Mouse (Mus musculus) gastrocnemius, adult 18-20 months (tissue): ENCODE measurements at regions not wholly inside any gene's neighbourhood (a gene's known extent, or its start where the extent isn't known, plus 50 kb on each side); places are given as distances from the start of the nearest gene placed in this dataset.

ENCODE experiments used
- DNase-seq: peaks from one replicate; pipeline ENCODE4 v3.0.0; 2021; ENCODE audit warnings: low spot score

DNA sequence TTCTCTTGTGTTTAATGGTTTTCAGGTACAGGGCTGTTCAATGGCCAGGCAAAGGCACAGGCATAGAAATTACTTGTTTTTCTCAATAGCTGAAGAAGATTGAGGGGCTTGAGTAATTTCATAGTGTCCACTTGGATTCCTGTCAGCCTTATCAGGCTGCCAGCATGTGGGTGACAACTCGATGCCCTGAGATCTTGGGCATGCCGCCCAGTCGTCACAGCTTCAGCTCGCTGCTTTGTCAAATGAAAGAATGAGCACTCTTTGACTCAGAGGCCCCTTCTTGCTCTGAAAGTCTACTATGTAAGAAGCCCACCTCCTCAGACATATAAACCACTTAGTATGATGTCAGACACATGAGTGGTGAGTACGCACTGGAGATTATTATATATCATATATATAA lies 272.6 kb downstream of the Rwdd3 start:
- DNase-seq: no peak

DNA sequence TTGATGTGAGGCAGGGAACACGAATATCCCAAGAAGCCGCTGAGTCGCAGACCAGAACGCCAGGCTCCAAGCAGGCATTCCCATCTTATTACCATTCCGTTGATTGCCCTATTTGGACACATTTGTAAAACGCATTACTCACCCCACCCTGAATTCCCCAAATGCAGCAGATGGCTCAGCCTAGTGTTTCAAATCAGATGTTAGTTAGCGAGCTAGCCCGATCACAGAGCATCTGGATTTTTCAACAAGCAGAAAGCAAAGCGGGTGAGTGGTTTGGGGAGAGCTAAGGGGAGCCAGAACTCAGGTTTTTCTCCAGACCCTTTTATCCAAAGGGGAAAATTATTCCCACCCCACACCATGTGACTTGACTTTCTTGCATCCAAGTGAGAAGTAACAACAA lies 273.2 kb downstream of the Rwdd3 start:
- DNase-seq: peak; percentile 20

DNA sequence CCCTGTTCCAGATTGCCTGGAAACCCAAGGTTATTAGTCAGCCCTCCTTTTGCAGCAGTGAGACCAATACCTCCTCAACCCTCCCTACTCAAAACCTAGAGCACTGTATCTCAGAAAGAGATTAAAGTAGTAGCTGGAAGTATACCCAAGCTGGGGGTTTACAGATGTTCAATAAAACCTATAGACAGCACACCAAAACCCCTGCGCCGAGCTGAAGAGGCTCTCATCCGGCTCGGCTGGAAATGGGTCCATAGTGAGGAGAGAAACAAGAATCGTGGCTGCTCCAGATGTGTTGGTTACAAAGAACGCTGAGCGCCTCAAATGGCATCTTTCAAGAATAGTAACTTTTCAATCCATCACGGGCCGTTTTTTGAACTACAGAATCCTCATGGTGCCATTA lies 273.7 kb downstream of the Rwdd3 start:
- no peak for DNase-seq

DNA sequence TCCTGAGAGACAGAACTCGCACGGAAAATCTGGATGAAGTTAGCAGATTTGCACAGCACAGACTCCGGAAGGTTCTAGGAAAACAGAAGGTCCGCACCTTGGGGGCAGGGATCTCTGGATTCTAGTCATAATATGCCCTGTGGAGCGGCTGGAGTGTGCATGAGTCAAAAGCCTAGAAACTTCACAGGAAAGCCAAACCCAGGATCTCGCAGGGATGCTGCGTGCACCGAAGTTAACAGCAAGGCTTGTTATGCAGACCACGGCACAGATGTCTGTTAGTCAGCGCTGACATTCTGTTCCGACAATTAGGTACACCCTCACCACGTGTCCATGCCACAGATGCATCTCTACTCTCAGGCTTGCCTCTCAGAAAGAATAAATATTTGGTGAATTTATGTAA lies 274.3 kb downstream of the Rwdd3 start:
- no peak for DNase-seq

DNA sequence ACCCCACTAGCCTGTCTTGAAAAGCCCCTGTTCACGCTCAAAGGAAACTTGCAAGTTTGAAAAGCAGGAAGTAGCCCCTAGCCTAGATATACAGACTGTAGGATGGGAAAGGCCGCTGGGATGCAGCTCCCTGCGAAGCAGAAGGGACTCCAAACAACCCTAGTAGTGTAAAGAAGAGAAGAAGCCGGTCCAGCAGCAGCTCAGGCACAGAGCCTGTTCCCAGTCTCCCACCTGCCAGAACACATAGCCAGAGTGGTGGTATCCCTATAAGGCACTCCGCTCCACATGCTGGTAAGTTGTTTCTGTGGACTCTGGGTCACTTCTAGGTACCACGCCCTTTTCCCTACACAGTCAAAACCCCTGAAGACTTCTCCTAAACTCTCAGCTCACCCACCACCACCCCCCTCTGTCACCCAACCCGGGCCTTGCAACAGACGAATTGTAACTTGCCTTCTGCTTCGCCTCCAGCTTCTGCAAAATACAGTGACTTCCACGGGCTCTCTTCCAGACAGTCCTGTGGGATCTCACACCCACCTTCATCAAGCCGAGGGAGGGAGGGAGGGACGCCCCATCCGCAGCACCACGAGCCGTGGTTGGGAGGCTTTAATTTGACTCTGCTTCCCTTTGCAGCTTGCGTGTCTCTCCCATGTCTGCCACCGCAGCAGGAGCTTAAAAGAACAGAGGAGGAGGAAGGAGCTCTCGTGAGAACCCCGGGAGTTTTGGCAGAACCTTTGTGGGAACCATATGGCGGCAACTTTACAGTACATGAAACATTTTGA lies 285.2 kb downstream of the Rwdd3 start:
- DNase-seq: no peak

DNA sequence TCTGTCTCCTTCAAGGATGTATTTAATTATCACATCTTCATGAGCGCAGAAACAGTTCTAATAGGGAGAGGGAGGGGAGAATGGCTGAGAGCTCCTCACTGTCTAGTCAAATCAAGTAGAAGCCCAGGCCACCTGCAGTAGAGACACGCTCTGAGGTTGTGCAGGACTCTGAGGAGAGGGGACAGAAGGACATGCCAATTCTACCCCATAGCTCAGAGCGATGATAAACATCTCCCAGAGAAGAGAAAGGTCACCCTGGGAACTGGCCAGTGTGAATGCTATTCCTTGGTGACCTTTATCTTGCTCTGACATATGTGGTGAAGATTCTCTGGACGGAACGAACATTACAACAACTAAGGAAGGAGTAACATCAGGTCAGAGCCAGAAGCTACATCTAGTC lies 286.1 kb downstream of the Rwdd3 start:
- DNase-seq: no peak

DNA sequence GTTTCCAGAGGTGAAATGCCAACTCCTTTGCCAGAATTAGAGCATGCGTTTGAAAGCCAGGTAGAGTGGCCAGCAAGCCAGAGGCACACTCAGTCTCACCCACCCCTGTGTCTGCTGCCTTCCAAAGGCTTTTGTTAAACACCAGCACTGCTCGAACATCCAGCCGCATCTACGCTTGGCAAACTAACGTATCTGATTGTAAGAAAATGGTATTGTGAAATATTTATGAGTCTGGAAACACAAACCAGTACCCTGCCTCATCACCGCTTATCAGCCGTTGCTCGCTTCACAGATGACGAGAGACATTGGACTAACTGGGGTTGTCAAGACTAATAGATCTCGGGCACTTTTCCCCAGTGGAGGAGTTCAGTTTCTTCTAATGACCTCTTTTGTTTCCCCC lies 287.3 kb downstream of the Rwdd3 start:
- DNase-seq: no peak

DNA sequence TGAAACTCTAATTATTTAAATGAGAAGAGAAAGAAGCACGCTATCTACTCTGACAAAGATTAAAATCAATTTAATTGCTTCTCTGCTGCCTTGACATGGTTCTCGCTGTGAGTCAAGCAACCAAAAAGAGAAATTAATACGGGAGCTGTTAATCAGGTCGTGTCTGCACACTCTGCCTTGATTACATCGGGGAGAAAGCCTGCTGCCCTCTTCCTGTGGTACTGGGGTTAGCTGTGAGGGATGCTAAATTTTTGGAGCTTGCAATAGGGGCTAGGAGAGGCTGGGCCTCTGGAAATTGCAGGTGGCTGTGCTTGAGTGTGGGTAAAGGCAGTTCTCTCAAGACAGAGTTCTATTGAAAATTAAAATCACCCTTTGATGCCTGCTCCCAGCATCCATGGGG lies 287.8 kb downstream of the Rwdd3 start:
- no peak for DNase-seq

DNA sequence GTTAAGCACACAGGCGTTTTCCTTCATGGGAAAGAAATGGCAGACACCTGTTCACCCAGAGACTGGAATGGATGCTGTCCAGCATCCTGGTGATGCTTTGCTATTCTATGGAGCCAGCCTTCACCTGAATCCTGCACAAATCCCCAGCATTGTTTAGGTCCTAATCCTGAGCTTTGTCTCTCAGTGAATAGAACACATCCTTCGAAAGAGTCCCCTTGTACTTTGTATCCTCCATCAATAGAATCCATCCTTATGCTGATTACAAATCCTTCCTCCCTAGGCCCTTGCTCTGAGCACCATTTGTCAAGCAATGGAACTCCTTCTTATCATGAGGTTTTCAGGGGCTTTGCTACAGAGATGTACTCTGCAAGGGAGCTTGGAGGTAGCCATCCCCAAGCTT lies 292.1 kb downstream of the Rwdd3 start:
- DNase-seq: no peak

DNA sequence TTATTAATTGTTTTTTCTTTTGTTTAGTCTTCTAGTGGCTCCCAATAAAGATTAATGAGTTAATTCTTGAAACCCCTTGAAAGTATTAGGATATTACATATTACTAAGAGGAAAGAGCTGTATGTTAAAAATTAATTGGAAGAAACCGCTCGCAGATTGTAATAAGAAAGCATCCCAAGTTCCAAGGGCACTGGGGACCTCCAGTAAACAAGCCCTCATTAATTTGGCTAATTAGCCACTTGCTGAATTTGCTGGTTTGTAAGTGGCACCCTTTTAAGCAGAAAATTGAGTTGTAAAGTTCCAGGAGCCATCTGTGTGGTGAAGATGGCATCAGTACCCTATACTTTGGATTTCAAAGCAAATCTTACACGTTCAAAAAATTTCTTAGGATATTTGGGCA lies 295.8 kb downstream of the Rwdd3 start:
- DNase-seq: no peak

DNA sequence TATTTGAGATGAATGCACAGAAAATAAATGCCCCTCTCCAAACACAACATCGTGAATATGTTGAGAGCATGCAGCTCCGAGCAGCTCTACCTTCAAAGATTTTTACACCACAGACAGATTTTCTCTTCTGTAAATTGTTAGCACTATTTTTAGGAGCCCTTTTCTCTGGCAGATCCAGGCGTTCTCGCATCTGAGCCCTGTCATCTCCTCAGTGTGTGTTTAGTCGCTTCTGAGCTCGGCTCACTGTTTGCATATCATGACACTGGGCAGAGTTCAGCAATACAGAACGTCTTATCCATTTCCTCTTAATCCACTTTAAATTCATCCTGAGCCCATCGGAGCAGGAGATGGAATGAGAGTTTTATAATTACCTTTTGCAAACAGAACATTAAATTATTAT lies 306.5 kb downstream of the Rwdd3 start:
- no peak for DNase-seq

DNA sequence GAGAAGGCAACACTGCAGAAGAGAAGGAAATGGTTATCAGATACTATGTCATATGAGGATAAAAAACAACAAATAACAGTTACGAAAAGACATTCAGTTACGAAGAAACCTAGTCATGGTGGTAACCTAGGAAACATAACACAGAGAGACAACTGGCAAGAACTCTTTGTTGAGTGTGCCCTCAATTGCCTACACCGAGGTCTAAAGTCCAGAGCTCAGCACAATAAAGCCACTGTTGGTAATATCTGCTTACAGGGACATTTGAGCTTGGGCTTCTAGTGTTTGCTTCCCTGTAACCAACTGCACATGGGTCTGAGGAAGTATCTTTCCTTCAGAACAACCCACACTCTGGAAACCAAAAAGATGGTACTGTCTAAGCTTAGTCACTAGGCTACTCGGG lies 309.9 kb downstream of the Rwdd3 start:
- DNase-seq: no peak

DNA sequence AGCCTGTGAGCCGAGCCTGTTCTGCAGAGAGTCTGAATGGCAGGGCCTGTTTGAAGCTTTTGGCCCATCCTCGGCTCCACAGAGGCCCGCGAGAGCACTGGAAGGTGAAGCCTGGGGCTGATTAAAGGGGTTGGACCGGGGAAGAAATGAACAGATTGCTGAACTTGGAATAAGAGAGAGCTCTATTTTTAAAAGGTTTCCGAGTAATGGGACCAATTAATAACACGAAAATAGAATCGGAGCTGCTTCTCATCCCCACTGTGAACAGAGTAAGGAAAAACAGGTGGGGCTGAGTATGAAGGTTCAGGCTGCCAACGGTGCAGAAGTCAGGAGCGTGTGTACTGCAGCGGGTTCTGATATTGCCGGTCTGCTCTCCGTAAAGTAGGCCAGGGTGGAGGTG lies 313.2 kb downstream of the Rwdd3 start:
- DNase-seq: no peak

DNA sequence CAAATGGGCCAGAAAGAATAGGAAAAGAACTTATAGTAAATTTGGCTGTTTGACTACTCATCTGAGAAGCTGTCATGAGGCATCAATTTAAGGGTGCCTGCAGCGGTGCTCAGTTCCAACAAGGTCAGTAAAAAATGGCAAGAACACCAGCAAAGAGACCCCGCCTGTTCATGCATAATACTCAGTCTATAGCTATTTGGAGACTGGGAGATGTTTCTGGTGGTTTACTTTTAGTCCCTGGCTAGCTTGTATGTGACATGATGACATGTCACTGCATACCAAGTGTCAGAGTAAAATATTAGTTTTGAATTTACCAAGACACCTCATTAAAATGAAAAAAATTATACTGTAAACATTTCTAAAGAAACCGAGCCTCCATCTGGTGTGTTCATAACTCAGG lies 317.2 kb downstream of the Rwdd3 start:
- DNase-seq: no peak

DNA sequence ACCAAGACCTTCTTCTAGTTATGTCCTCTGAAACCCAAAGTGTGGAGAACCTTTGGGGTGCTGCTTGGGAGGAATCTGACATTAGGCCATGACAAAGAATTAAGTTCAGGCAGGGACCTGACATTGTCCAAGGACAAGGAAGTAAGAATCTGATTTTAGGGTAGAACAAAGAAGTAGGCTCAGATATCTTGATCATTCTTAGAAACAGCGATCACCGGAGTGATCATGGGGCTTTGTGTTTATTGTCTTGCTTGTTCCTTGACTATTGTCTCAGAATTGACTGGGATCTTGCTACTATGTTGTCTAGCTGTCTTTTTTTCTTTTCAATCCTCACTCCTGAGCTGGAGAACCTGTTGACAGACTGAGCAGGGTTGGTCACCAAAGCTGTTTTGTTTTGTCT lies 327.9 kb downstream of the Rwdd3 start:
- no peak for DNase-seq

DNA sequence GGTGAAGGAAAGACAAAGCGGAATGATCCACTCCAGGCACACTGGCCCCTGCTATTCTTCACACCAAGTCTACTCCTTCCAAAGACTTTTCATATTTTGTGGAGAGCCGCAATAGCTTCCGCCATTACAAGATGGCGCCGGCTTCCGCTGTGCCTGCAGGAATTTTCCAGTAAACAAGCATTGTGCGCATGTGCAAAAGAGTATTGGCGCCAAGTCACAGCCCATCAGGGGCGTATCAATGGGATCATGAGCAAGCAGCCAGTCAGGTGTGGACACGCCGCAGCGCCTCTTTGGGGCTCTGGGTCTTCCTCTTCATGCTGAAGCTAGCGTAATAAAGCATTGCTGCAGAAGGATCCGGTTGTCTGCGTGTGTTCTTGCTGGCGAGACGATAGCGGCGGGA lies 348.0 kb downstream of the Rwdd3 start:
- no peak for DNase-seq

DNA sequence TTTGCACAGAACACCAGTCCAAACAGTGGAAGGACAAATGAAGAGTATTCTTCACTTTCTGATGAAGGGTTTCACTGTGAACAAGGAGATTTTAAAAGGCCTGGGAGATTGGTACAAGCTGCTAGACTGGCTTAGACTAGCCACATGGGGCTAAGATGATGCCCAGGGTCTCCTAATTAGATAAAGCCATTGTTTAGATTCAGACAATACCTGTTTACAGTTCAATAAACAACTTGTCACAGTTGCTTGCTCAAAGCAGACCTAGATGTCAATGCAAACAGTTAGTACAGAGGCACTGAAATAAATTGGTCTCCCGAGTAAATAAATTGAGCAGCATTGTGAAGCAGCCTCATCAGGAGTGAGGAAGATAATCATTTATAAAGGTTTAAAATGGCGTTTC lies 359.6 kb downstream of the Rwdd3 start:
- DNase-seq: no peak

DNA sequence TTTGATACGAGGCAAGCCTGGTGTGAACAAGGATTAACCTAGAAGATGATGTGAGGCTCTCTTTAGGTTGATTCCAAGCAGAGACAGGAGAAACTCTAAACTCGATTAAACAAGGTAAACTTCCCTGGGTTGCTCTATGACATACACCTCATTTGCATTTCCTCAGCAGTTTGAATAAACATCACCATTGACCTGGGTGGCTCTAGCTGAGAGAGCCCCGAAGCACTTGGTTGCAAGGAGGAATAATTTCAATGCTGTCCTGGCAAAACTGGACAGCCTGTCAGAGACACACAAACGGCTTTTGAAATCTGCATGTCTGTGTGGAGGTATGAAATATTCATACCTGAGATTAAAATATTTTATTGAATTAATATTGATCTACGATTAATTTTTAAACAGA lies 361.0 kb downstream of the Rwdd3 start:
- DNase-seq: no peak

DNA sequence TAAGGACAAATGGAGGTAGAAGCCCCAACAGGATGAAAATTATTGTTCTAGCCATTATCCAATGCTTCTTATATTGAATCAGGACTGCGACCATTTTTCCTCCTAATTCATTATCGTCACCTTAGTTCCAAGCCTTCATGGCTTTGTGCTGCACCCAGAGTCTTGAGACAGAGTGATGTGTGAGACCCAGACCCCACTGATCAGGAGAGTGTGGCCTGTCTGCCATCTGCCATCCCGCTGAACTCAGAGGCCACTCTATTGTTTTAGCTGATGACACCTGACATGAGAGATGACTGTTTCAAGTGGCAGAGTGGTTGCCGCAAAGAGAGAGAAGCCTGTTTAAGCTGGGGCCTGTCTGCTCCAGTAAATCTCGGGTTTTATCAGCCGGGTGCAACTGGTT lies 361.4 kb downstream of the Rwdd3 start:
- DNase-seq: no peak

DNA sequence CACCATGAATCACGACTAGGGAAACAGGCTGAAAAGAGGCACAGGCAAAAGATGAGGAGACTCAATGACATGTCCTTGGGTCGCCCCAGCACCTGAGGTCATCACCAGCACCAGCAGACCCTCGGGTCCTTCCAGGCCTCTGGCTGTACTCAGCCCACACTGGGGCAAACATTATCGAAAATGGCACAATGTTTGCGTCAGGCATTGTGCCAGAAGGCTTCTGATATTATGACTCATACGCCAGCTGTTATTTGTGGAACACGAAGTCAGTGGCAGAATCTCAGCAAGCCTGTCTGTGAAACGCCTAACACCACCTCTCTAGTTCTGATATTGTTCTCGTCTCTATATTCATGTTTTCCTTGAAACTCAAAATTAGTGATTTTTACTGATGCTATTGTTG lies 384.8 kb downstream of the Rwdd3 start:
- peak; percentile 10 for DNase-seq

DNA sequence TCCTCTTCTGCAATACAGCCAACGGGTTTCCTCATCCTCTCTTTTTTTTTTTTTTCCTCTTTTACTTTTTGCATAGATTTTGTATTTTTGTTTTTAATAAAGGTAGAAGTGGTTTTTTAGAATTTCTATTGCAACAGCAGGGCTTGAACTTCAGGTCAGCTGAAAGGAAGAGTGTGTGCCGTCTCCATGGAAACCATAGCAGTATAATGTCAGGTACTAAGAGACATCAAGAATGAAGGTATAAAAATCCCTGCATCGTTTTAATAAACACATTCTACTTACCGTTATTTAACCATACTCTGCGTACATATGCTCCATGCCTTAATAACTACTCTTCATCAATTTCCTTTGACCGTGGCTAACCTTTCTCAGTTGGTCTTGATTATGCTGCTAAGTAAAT lies 390.0 kb downstream of the Rwdd3 start:
- DNase-seq: no peak

DNA sequence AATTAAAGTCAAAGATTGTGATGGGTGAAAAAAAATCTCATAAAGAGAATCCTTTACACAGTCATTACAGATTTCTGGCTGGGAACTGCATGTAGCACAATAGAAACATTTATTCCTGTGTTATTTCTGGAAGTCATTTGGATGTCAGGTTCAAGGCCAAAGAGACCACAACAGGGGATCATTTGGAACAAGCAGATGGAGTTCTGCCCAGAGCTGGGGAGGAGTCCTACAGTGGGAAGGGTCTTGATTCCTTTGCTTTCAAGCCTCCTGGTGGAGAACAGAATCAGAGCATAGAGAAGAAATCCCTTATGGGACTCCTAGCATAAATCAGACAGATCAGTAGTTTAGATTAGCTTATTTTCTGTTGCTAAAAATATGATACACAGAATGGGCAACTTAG lies 392.4 kb downstream of the Rwdd3 start:
- DNase-seq: peak; percentile 2

DNA sequence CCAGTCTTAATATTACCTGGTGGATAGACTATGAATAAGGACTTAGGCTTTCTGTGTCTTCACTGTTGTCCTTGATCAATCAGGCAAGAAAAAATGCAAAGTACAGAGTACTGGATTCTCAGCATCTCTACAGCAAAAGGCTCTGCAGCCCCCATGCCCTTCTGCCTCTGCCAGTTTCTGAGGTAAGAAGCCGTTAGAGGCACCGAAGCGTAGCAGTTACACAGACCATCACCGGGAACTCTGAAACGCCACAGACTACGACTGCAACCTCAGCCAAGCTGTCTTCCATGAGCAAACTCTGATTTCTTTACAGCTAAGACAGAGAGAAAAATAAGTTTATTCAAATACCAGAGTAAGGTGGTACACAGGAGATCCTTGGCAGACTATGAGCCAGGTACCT lies 396.5 kb downstream of the Rwdd3 start:
- DNase-seq: no peak

DNA sequence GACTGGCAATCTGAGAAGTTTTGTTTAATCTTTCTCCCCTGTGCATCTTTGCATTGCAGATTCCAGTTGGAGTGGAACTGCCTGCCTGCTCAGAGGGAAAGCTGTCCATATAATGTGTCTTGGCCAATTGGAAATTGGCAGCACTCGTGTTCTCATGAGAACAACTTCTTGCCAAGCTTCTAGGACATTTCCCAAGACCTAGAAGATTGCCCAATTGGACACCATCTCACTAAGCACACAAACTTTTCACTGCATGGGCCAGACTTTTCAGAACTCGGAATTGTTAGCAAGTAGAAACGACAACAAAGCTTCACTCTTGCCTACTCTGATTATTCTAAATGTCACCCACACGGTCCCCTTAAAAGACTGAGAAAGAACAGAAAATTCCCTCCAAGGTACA lies 409.8 kb downstream of the Rwdd3 start:
- peak; percentile 49 for DNase-seq
